Mouse (Mus musculus) olfactory bulb, adult 2 months (tissue): ENCODE data around the gene Col15a1. TPM values are rescaled to one million over a fixed set of nuclear protein-coding genes. Genes with fewer than 3 reads are reported as not detected.

Experiments used
- H3K27ac ChIP-seq: fragments of 200-500 bp; 2 replicates; pipeline ENCODE4 v1.5.1; 2012; ENCODE audit warnings: low read depth, low read length; ENCODE audit not compliant: insufficient read depth
- H3K4me1 ChIP-seq: fragments of 200-500 bp; 2 replicates; pipeline ENCODE4 v1.6.1; 2012; ENCODE audit warnings: low read length; ENCODE audit not compliant: control insufficient read depth, insufficient read depth
- H3K4me3 ChIP-seq: fragments of 200-500 bp; 2 replicates; pipeline ENCODE4 v1.5.1; 2012; ENCODE audit warnings: mild to moderate bottlenecking, low read depth, low read length, moderate library complexity; ENCODE audit not compliant: insufficient read depth
- CTCF ChIP-seq: fragments of 200-500 bp; IDR thresholded peaks from 2 replicates; pipeline ENCODE4 v1.5.1; 2012; ENCODE audit warnings: low read depth, mild to moderate bottlenecking, low read length, moderate library complexity; ENCODE audit not compliant: insufficient read depth
- POLR2A ChIP-seq: fragments of 200-500 bp; IDR thresholded peaks from 2 replicates; pipeline ENCODE4 v1.6.1; 2012; ENCODE audit warnings: mild to moderate bottlenecking, low read depth, low read length, moderate library complexity; ENCODE audit not compliant: insufficient read depth
- WGBS: fragments of 180-500 bp; shearing (Covaris S2); methylation state at CpG from one replicate; pipeline ENCODE4 v1.1.7; 2018; 5-methylcytosine and 5-hydroxymethylcytosine counted together
- polyA plus RNA-seq: library from polyadenylated mRNA; stranded (reverse); fragments of >200 nt; gene quantifications from 2 replicates; pipeline ENCODE4 v1.2.4, GENCODE M21; 2012; ENCODE audit warnings: low replicate concordance; ENCODE audit not compliant: missing spikeins, insufficient read depth, insufficient read length

Gene Col15a1
- polyA plus RNA-seq, 1 experiment = not detected

DNA sequence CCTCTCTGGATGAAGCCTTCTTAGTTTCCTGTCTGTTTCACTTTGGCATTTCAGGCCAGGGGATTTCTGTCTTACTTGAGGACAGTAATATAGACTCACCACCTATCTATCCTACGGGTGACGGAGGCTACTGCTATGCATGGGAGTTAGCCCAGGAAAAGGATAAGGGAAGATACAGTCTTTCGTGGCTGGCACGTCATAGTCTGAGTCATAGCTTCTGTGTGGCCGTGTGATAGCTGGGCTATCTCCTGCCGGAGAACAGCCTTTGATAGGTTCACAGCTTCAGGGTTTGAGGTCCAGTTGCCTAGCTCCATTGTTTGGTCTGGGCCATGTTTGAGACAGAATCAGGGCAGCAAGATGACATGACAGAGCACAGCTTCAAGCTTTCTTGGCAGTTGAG lies 70.4 kb downstream of the Col15a1 start:
- no peaks in the 10 kb centered on the region for H3K4me1 ChIP-seq
- TF ChIP-seq POLR2A (no peak), CTCF (no peak)
- no peak overlapping the region for H3K27ac ChIP-seq
- no peak overlapping the region for H3K4me3 ChIP-seq
- WGBS = 93% methylated on average over 6 of the region's 6 CpGs

DNA sequence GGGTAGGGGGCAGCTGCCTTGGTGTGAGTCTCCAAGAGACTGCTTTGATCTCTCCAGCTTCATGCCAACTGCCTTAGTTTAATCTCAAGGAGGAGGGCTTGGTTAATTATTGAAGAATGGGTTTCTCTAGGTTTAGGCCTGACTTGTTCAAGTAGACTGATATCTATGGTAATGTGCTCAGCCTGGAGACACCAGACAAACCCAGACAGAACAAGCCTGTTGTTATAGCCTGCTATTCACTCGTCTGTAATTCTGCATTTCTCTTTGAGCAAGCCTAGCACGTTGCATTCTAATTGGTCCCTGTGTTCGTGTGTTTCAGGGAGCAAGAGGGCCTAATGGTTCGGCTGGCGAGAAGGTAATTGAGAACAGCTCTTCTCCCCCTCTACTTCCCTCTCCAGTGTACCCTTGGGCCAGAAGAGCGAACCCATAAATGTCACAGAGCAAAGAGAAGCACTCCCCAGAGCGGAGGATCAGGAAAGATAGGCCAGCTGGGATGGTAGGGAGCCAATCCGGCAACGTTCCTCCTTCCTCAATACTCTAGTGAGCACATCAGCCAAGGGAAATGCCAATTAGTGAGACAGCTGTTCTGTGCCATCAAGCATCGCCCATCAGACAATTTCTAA lies 71.2 kb downstream of the Col15a1 start:
- no peak overlapping the region for H3K27ac ChIP-seq
- H3K4me3 ChIP-seq = no peak overlapping the region
- no peaks in the 10 kb centered on the region for H3K4me1 ChIP-seq
- TF ChIP-seq POLR2A = no peak
- TF ChIP-seq CTCF = no peak
- 67% methylated on average over 10 of the region's 10 CpGs for WGBS

DNA sequence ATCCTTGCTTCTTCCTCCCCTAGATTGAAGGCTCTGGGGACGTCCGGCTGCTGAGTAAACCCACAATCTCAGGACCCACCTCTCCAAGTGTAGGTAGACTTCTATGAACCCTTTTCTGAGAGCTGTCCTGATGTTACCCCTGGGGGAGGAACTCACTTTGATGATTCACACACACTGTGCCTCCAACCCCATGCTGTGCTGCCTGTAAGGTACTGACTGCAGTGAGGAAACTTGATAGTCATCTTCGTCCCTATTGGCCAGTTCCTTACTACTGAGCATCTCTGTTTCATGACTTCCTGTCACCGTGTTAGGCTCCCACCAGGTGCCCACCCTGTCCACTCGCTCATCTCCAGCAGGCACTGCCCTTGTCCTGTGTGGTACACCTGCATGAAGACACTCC lies 72.2 kb downstream of the Col15a1 start:
- WGBS = 80% methylated on average over 5 of the region's 5 CpGs
- H3K4me3 ChIP-seq = no peak overlapping the region
- no peak for TF ChIP-seq CTCF
- TF ChIP-seq POLR2A = no peak
- no peaks in the 10 kb centered on the region for H3K4me1 ChIP-seq
- H3K27ac ChIP-seq = no peak overlapping the region

DNA sequence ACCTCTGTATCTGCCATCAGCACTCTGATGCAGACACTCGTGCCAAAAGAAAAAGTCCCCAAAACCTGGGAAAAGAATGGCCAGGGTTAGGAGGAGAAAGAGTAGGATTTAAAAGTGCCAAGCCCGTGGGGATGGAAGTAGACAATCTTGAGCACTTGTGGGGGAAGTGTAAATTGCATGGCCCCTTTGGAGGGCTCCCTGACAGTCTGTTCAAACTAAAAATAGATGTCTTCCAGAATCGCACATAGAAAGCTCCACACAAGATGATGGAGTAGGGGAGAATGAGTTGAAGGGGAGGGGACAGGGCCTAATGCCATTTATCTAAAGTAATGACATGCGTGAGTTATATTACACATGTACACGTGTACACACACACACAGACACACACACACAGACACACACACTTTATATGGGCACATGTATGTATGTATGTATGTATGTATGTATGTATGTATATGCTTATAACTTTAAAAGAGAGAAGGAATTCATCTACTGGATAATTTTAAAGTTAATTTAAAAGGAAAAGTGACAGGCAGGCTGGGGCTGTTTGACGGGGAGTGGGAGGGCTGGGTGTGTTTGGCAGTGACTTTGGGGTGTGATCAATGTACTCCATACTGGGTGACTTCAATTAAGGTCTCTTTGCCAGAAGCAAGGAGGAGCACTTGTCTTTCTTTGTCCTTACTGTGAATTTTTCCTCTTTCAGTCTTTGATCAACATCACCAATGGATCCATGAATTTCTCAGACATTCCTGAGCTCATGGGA lies 74.1 kb downstream of the Col15a1 start:
- 74% methylated on average over 6 of the region's 6 CpGs for WGBS
- Histone ChIP-seq H3K4me1 (no peaks in the 10 kb centered on the region), H3K4me3 (no peak overlapping the region), H3K27ac (no peak overlapping the region)
- TF ChIP-seq POLR2A = no peak
- no peak for TF ChIP-seq CTCF

DNA sequence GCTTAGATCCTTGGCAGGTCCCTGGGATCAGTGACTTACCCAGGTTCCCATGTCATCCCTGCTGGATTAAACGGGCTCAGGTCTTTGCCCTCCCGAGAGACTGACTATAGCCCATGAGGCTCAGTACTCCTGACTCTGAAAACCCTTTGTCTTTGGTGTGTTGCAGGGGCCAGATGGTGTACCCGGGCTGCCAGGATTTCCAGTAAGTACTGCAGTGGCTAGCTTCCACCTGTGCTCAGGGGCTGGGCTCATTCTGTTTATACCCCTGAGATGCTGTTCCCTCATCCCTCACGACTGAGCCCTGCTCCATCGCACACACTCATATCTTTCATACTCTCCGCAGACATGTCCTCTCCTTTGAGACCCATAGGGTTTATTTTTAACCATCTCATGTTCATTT lies 76.3 kb downstream of the Col15a1 start:
- Histone ChIP-seq H3K27ac (no peak overlapping the region), H3K4me1 (no peaks in the 10 kb centered on the region), H3K4me3 (no peak overlapping the region)
- TF ChIP-seq CTCF = no peak
- no peak for TF ChIP-seq POLR2A
- WGBS = 89% methylated on average over 6 of the region's 6 CpGs

DNA sequence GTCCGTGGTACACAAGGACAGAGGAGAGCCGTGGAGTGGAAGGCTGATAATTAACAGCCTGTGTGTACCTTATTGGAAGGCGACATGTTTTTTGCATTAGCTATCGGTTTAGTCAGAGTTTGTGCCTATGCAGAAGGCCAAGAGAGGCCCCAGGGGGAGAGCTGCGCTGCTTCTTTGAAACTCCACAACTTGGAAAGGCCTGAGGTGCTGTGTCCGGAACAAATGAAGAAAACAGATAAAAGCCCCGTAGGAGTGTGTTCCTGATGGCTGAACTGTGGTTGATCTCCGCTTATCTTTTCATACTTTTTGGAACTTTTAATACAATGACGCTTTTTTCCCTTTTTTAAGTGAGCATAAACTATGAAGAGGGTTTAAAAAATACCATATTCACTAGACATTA lies 76.9 kb downstream of the Col15a1 start:
- H3K4me1 ChIP-seq = no peaks in the 10 kb centered on the region
- TF ChIP-seq CTCF (no peak), POLR2A (no peak)
- 82% methylated on average over 9 of the region's 9 CpGs for WGBS
- no peak overlapping the region for H3K4me3 ChIP-seq
- H3K27ac ChIP-seq = no peak overlapping the region

DNA sequence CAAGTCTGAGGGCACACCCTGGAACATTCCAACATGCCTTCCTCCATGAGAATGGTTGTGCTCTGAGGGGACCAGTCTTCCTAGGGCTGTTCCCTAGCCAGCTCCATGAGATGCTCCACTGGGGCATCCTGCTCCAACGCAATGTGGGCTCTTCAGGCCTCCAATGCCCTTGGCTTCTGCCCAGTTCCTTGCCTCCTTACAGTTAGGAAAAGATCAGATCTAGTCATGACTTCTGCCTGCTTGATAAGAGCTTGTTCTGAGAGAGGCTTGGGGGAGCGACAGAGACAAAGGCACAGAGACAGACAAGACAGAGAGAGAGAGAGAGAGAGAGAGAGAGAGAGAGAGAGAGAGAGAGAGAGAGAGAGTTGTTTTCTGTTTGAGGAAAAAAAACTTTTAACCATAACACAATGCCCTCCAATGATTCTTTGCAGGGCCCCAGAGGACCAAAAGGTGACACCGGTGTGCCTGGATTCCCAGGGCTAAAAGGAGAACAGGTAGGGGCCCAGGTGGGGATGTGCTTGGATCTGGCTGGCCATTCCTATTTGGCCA lies 78.7 kb downstream of the Col15a1 start:
- Histone ChIP-seq H3K4me3 (no peak overlapping the region), H3K4me1 (no peaks in the 10 kb centered on the region), H3K27ac (no peak overlapping the region)
- WGBS = 87% methylated on average over 3 of the region's 3 CpGs
- TF ChIP-seq POLR2A (no peak), CTCF (no peak)

DNA sequence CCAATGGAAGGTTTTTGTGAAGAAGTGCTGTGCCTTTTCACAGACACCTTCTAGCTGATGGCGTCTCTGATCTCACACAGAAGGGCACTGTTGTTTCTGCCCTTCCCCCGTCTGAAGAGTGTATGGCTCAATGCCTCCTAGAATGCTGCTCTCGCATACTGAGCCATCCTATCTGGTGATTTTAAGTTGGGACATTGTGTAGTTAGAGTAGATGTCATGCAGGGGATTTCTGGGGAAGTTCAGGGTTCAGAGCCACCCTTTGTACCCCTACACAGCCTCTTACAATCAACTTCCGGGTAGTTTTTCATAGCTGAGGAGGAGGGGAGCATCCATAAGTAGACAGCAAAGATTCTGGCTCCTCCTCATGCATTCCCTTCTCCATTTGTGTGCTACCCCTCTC lies 79.5 kb downstream of the Col15a1 start:
- Histone ChIP-seq H3K27ac (no peak overlapping the region), H3K4me1 (no peaks in the 10 kb centered on the region; the same call in 1 of the 2 replicates), H3K4me3 (no peak overlapping the region)
- TF ChIP-seq CTCF = no peak
- 83% methylated on average over 4 of the region's 4 CpGs for WGBS

DNA sequence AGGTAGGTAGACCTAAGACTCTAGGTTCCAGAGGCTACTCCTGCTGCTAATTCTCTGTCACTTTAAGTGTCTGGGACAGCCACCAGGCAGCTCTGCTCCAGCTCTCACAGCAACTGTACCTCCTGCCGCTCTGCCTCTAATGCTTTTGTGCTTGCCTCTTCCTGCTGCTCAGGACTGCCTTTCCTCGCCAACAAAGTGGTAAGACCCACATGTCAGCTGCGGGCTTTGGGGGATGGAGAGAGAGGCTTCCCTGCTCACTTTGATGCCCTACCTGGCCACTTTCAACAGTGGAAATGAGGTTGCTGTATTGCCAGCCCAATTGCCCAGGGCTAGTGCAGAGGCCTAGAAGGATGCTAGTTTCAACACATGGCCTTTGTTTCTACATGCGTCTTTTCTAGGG lies 80.3 kb downstream of the Col15a1 start:
- Histone ChIP-seq H3K4me3 (no peak overlapping the region), H3K27ac (no peak overlapping the region), H3K4me1 (peaks cover 6% of the 10 kb centered on the region)
- WGBS = 73% methylated on average over 4 of the region's 4 CpGs
- TF ChIP-seq POLR2A (no peak), CTCF (no peak)

DNA sequence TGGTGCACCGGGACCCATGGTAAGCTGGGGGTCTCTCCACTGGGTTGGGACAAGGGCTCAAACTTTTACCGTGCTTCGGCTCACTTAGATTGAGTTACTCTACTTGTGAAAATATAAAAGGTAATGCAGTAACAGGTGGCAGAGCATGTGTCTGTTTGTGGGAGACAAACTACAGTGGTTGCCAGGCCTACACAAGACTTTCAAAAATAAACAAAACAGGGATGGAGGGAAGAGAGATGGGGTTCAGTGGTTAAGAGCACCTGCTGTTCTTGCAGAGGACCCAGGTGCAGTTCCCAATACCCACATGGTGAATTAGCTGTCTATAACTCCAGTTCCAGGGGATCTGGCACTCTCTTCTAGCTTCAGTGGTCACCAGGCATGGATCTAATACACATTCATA lies 81.6 kb downstream of the Col15a1 start:
- WGBS = 92% methylated on average over 3 of the region's 3 CpGs
- Histone ChIP-seq H3K27ac (no peak overlapping the region), H3K4me1 (peaks cover 12% of the 10 kb centered on the region)

More for the DNA sequence above, 81.6 kb downstream of the Col15a1 start:
- TF ChIP-seq POLR2A (no peak), CTCF (no peak)
- H3K4me3 ChIP-seq = no peak overlapping the region
